Mouse (Mus musculus): Measurements from ENCODE around the gene Mprip.
"Not testable (repeated sequence)": the region's sequence is repeated elsewhere in the genome, so short reads cannot be mapped to it uniquely, and the experiment has no call there.

Mprip gene

DNA sequence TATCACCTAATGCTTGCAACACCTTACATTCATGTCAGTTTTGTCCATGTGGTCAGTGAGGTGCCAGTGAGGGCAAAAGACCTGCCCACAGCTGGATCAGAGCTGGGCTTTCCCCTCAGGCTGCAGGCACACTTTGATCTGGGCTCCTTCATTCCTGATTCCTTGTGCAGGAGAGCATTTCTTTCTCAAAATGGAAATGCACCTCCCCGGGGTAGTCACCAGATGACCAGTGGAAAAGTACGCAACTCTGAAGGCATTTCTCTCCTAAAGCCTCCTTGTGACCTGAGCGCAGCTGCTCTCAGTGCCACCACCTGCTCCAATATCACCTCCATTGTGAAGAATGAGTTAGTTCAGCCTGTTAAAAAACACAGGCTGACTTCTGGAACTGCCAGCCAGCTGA lies at the start of gene Mprip:
Mprip (plus strand) TSS at position 301 of the 400 bp plus-strand sequence.
- DNase-seq (ENCODE audit: low spot score) = no peak

DNA sequence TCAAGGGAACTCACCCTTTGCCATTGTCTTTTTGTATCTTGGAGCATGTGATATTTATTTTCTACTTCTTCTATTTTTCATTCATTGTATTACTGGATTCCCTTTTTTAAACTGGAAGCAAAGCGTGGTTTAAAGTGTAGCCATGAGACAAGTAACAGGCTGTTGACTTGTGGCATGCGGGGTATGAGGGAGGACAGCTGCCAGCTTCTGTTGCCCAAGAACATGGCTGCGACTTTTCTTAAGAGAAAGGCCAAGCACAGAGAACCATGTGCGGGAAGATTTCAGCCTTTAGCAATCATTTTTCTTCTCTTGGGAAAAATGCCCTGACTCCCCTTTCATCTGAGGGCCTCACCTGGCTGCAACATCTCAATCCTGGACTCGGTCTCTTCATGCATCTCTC lies 49.5 kb upstream of the Mprip start:
- no peak for DNase-seq (ENCODE audit: low spot score)

DNA sequence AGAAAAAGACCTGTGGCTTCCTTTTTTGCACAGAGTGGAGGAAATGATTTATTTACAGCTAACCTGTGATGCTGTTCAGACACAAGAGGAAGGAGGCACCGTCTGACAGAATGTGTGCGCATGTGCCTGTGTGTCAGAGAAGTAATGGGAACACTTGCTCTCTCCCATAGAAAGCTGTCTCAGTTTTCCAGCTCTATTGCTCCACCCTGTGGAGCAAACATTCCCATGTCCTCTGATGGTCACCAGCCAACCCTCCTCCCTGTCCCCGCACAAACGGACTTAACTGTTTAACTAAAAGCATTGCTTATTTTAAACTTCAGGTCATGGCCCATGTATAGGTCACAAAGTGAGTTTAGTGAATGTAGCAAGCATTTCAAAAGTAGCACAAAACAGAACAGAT lies 47.0 kb upstream of the Mprip start:
- no peak for DNase-seq (ENCODE audit: low spot score)

DNA sequence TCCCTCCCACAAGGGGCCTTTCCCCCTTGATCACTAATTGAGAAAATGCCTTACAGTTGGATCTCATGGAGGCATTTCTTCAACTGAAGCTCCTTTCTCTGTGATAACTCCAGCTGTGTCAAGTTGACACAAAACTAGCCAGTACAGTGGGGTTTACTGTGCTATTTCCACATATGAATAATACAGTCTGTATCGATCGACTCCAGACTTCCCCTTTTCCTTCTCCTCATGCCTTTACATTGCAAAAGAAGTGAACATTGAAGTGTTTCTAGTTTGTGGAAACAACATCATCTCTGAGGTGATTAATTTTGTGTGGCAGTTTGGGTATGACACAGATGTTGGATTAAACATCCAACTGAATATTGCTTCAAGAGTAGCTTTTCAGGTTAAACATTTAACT lies 44.1 kb upstream of the Mprip start:
- not testable (repeated sequence) for DNase-seq (ENCODE audit: low spot score)

DNA sequence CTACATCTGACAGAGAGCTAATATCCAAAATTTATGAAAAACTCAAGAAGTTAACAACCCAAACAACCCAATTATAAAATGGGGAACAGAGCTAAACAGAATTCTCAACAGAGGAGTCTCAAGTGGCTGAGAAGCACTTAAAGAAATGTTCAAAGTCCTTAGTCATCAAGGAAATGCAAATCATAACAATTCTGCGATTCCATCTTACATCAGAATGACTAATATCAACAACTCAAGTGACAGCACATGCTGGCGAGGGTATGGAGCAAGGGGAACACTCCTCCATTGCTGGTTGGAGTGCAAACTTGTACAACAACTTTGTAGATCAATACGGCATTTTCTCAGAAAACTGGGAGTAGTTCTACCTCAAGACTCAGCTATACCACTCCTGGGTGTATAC lies 38.9 kb upstream of the Mprip start:
- DNase-seq (ENCODE audit: low spot score) = no peak

DNA sequence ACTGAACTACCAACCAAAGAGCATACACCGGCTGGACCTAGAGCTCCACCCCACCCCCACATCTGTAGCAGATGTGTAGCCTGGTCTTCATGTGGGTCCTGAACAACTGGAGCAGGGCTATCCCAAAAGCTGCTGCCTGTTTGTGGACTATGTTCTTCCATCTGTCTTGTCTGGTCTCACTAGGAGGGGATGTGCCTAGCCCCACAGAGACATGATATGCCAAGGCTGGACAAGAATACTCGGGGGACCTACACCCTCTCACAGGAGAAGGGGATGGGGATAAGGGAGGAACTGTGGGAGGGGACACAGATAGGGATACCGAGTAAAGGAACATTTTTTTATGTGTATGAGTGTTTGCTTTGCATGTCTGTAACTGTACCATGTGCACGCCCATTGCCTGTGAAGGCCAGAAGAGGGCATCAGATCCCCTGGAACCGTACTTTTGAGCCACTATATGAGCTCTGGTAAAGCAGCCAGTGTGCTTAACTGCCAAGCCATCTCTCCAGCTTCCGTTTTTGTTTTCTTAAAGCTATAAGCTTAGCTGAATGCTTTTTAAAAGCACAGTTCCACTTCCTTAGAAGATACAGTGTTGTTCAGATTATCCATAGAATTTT lies 37.0 kb upstream of the Mprip start:
- DNase-seq (ENCODE audit: low spot score) = peak; percentile 32

DNA sequence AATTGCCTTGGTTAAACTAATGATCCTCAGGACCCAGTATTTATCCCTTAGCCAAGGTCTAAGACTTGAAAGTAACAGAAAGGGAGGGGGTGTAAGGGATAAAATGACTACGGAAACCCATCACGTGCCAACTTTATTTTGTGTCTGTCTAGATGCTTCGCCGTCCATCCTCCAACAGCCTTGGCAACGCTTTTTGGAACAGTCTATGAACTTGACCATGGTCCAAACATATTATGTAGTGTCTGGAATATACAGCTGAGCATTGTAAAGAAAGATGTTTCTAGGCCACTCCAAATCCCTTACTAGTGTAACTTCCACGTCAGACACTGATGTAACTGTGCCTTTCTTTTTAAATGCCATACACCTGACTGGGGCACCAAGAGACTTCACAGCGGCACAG lies 34.9 kb upstream of the Mprip start:
- no peak for DNase-seq (ENCODE audit: low spot score)

DNA sequence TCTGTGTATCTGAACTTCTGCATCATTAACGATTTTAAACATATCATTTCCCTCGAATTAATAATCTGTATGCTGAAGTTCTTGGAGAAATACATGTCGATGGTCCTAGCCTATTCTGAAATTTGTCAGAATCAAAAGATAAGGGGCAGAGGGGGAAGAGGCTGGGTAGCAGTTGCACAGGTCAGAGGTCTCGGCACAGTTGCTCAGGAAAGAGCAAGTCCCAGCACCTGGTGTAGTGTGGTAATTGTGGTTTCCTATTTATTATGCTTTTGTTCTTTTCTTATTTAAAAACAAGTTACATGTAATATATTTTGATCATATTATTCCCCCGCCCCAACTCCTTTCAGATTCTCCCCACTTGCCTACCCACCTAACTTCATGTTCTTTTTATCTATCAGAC lies 32.9 kb upstream of the Mprip start:
- DNase-seq (ENCODE audit: low spot score) = no peak

DNA sequence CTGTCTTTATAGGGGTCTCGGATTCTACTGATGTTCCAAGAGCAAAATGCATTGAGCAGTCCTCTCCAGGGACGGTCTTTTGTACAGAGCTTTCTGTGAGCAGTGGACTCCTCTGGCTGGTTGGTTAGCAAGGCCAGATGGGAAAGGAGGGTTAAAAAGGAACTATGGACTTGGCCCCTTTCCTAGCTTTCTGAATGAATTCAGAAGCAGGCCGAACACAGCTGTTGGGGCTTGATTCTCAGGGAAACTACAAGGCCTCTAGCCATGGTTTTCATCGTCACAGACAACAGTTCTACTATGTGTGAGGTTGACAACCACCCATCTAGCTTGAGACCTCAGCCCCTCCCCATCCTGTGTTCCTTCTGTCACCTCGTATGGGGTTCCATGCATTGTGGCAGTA lies 31.2 kb upstream of the Mprip start:
- no peak for DNase-seq (ENCODE audit: low spot score)

DNA sequence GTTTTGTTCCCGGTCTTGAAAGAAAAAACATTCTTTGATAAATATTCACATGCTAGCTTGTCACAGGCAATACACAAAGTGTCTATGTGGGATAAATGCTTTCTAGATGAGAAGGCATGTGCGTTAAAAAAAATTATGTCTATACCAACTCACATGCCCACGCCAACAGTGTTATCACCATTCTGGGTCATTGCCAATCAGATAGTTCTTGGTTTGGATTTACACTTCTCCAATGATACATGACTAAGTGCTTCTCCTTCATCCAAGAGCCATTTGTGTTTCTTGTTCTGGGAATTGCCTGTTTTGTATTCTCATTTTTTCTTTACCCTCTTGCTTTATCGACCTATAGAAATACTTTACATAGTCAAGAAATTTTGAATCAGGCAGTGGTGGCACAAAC lies 29.1 kb upstream of the Mprip start:
- DNase-seq (ENCODE audit: low spot score) = no peak

DNA sequence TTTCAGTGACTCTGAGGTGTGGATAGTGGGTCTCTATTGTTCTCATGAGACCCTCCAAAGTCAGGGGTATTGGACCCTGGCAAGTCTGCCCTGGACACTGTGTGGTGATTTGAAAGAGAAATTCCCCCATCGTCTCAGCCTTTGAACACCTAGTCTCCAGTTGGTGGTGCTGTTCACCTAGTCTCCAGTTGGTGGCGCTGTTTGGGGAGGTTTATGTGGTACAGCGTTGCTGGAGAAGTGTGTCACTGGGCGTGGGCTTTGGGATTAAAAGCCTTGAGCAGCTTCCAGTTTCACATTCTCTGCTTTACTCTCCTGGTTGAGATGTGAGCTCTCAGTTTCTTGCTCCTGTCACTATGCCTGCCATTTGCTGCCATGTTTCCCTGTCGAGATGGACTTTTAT lies 28.1 kb upstream of the Mprip start:
- DNase-seq (ENCODE audit: low spot score) = peak; percentile 65

DNA sequence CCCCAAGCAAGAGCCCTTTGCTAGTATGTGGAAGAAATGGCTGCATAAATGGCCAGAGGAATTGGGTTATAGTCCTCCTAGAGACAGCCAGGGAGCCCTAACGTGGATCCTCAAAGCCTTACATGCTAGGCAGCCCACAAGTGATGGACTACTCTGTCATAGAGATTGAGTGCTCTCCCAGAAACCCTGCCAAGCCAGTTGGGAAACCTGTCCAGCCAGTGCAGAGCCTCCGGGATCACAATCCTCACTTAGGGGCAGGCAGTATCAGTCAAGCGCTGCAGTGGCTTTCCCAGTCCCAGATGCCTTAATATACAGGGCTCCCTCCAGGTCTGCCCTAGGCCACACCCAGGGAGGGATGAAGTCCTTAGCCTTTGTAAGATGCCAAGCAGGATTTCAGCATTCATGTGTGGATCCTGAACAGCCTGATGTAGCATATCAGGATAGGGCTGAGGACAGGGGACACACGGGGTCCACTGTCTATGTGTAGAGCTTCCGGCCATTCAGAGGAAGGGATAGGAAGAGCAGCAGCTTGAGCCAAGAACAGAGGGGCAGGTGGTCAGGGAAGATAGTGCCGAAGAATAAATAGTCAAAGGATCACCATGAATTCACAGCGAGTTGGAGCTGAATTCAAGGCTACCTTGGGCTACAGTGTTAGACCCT lies 27.0 kb upstream of the Mprip start:
- no peak for DNase-seq (ENCODE audit: low spot score)

DNA sequence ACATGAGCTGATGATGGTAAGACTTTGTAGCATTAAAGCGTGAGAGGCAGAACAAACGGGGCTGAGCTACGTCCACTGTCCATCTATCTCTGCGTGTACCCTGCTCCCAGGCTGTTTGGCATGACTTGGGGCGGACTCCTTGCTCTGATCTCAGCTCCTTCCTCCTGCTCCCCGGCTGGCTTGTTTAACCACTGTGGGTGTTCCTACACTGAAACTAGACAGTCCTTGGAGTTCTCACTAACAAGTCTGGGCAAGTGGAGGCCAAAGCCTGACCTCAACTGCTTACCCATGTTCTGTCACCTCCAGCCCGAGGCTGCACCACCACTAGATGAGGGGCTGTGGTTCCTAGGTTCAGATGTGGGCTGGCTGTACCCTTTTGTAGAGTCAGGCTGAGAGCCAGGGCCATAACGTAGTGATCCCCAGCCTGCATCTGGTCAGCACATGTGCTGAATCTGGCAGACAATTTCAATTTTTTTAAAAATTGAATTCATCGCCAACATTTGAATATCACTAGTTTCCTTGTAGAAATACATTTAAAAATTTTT lies 25.8 kb upstream of the Mprip start:
- no peak for DNase-seq (ENCODE audit: low spot score)

DNA sequence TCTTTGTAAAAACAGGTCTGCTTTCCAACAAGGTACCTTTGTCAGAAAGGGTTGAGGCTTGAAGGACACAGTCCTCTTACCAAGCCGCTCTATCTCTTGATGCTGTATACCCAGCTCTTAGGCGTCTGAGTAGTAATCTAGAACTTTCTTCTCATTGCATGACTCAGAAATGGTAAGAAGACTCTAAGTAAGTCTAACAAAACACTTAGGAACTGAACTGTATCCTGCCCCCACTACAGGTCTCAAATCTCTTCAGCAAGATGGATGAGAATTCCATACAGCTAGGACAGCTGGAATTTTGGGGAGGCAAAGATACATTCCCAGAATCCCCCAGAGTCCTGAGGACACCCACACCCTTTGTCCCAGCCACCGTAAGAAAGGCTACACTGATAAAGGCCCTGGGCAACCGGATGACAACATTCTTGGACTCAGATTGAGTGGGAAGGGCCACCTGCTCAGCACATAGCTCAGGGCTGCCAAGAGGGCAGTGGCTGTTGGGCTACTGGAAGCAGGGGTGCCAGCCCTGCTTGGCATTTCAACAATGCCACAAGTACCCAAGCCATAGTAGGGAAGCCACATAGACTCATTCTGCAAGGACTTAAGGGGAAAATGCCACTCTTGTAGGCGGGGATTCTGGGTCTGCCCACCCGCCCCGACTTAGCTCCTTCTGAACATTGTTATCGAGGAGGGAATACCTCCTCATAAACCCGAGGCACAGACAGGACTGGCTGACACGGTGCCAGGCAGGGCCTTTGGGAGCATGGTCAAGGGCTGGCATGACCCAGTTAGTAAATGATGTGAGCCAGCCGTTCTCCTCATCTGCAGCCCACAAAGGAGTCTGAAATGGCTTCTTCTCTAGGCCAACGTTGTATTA lies 25.0 kb upstream of the Mprip start:
- no peak for DNase-seq (ENCODE audit: low spot score)

DNA sequence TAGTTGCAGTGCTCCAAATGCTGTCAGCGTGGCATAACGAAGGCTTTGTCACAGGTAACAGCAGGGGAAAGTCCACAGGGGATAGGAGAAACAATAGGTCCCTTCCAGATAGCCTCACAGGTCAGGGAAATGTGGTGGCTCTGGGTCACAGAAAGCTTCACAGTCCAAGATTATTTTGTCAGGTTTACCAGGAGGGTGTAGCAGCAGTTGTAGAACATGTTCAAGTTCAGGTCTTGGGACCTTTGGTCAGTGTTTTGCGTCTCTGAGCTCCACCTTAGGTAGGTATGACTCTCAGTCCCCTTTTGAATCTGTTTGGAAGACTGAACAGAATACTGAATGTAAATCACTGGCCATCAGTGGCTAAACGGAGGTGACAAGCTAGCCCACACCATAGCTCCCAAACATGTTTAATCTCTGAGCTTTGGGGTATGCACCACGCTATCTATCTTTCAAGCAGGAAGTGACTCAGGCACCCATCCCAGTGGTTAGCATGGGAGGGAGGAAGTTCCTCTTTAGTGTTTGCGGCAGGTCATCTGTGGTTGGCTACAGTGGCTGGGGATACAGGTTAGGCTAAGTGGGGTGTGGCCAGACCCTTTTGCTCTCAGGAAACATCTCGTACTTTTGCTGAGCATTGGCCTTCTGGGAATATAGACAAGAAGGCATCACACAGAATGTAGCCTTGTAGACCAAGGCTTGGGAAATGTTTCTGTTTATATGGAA lies 24.2 kb upstream of the Mprip start:
- DNase-seq (ENCODE audit: low spot score) = no peak

DNA sequence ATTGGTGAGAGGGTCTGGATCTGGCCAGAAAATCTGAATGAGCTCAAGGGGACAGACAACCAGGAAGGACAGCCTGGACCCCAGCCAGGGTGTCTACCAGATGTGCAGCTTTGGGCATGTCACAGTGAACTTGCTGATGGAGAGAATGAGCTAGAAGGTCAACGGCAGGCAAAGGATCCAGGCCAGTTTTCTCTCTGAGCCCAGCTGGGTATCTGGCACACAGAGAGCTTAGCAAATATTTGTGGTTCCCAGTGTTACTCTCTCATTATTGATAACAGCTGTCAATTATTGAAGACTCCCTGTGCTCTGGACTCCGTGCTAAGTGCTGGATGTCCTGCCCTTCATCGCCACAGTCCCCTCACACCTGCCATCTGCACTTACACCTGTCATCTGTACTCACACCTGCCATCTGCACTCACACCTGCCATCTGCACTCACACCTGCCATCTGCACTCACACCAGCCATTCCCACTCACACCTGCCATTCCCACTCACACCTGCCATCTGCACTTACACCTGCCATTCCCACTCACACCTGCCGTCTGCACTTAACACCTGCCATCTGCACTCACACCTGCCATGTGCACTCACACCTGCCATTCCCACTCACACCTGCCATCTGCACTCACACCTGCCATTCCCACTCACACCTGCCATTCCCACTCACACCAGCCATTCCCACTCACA lies 21.0 kb upstream of the Mprip start:
- no peak for DNase-seq (ENCODE audit: low spot score)

DNA sequence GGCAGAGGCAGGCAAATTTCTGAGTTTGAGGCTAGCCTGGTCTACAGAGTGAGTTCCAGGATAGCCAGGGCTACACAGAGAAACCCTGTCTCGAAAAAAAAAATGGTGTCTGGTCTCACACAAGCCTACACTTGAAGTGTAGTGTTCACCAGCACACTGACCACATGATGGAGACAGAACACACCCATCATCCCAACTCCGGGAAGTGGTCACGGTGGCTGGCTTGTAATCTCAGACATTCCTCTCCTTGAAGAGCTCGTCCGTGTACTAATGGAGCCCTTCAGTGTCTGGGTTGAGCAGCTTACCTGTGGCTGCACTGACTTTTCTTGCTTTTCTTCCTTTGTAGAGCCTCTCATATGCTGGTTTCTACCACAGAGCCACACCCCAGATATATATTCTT lies 19.9 kb upstream of the Mprip start:
- no peak for DNase-seq (ENCODE audit: low spot score)

DNA sequence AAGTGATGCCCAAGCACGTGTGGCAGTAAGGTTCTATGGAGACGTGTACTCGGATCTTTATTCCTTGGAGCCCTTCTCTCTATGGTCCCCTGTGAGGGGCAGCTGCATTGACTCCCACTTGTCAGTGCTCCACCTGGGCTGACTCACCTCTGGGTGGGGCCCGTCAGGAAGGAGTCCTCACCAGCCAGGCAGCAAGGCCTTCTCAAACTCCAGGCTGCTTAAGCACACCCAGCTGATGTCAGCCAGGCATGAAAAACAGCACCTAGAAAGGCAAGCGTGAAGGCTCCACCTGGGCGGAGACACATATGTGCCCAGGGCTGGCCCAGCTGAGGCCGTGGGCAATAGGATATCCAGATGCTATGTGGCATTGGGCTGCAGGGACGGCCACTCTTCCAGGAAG lies 18.7 kb upstream of the Mprip start:
- DNase-seq (ENCODE audit: low spot score) = no peak

DNA sequence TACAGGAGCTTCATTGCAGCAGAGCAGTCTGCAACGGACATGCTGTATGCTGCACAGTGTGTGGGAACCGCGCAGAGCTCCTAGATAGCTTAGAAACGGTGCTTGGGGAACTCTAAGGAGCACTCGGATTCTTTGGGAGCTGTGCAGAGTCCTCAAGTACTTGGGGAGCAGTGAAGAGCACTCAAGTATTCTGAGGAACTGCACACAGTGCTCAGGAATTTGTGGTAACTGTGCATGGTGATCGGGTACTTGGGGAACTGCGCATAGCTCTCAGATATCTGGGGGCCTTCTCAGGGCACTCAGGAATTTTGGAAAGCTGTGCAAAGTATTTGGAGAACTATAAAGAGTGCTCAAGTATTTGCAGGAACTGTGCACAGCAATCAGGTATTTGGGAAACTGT lies 16.1 kb upstream of the Mprip start:
- no peak for DNase-seq (ENCODE audit: low spot score)

DNA sequence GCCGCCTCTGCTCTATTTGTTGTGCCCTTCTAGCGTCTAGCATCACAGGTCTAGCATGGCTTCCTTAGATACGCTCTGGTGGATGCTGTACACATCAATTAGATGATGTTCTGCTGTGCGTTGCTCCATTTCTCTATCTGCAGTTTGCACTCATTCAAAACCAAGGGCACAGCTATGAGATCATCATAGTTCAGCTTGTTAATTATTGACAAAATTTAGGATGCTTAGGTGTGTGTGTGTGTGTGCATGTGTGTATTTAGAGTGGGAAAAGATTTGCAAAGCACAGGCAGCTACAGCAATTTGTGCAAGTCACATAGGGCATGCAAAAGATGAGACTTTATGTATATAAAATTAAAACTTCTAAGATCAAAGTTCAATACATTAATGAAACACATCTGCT lies 12.0 kb upstream of the Mprip start:
- no peak for DNase-seq (ENCODE audit: low spot score)

DNA sequence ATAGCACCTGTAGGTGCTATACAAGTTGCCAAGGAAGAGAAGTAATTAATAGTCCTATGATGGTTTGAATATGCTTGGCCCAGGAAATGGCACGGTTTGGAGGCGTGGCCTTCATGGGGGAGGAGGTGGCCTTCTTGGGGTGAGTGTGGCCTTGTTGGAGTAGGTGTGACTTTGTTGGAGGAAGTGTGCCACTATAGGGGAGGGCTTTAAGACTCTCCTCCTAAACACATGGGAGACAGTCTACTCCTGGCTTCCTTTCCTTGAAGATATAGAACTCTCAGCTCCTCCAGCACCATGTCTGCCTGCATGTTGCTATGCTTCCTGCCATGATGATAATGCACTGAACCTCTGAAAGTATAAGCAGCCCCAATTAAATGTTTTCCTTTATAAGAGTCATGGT lies 8.1 kb upstream of the Mprip start:
- DNase-seq (ENCODE audit: low spot score) = no peak

DNA sequence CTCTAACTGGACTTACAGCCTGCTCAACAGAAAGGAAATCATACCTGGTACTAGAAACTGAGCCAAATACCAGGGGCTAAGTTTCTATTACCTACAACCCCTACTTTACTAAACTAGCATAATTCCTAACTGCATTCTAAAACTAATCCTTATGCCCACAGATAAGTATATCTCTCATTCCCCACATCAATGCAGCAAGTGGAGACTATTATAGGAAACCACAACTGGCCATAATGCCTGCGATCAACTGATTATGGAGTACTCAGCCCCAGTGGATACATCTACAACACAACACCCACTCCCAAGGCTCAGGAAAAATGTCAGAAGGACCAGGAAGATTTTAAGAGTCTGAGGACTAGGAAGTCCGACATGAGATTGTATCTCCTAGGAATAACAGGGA lies 7.6 kb upstream of the Mprip start:
- no peak for DNase-seq (ENCODE audit: low spot score)
